ENCODE assay signal across 21 mouse cellular contexts in the genomic region with DNA sequence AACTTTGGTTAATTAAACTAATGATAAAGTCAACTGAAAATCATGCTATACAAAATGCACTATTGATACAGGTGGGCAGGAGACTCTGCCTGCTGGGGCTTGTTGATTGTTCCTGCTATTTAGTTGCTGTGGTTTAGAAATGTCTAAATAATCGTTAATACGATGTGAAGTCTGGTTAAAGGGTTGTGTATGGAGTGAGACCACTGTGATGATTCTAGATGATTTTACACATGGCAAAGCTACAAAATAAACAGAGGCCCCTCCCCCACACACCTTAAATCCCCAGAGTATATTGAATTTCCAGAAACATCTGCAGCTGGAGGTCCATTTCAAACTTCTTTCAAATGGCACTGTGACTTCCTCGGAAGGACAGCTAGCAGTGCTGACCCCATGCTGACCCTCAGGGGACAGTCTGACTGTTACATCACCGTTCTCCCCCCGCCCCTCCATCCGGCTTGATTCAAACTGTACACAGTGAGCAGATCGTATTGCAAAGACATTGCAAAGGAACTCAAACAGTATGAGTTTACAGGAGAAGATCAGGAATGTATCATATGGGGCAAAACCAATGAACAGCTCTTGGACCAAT. TPM values are rescaled to one million over a fixed set of nuclear protein-coding genes. Genes with fewer than 3 reads are reported as not detected.
DNase-seq lines count a peak whose midpoint lies in the region; ATAC-seq and TF ChIP-seq lines count a peak whose summit lies in the region.
"Had no signal": no experiment of that assay in that cellular context is flagged by ENCODE, and none has a peak within 500 bp of the region (broad histone marks: within the 10 kb centered on the region; RNA-seq: fewer than 3 reads in every experiment).

No protein-coding gene starts in this region.

- TF ChIP-seq EP300 in lung, postnatal 0 days (IDR thresholded peaks at IDR 0.05) = no peak

- H3K36me3 ChIP-seq in kidney, embryonic 14.5 days (ENCODE audit: control insufficient read depth, insufficient read depth, low read length) = no peaks in the 10 kb centered on the region
- H3K36me3 ChIP-seq in lung, embryonic 14.5 days (ENCODE audit: insufficient read depth) = no peaks in the 10 kb centered on the region
- H3K36me3 ChIP-seq in lung, postnatal 0 days (ENCODE audit: insufficient read depth, low read length) = no peaks in the 10 kb centered on the region
- no peaks in the 10 kb centered on the region for H3K36me3 ChIP-seq in hindbrain, embryonic 12.5 days
- H3K36me3 ChIP-seq: forebrain, embryonic 15.5 days; heart, embryonic 13.5 days; liver, embryonic 15.5 days; midbrain, embryonic 13.5 days had no signal

- H3K4me3 ChIP-seq in kidney, embryonic 14.5 days (ENCODE audit: low read length) = no peak overlapping the region
- H3K4me3 ChIP-seq in lung, embryonic 14.5 days (ENCODE audit: low read depth, low read length) = no peak overlapping the region
- H3K4me3 ChIP-seq in lung, postnatal 0 days (ENCODE audit: low read depth, low read length) = no peak overlapping the region
- no peak overlapping the region for H3K4me3 ChIP-seq in hindbrain, embryonic 12.5 days
- H3K4me3 ChIP-seq: erythroblast, embryonic 14.5 days; forebrain, embryonic 15.5 days; heart, embryonic 13.5 days; liver, embryonic 15.5 days; midbrain, embryonic 13.5 days had no signal

- H3K27ac ChIP-seq in kidney, embryonic 14.5 days (ENCODE audit: low read depth, low read length) = no peak overlapping the region
- H3K27ac ChIP-seq in lung, embryonic 14.5 days (ENCODE audit: low read depth) = no peak overlapping the region
- no peak overlapping the region for H3K27ac ChIP-seq in lung, postnatal 0 days (ENCODE audit: low read length)
- no peak overlapping the region for H3K27ac ChIP-seq in hindbrain, embryonic 12.5 days
- H3K27ac ChIP-seq: forebrain, embryonic 15.5 days; heart, embryonic 13.5 days; liver, embryonic 15.5 days; macrophage; midbrain, embryonic 13.5 days had no signal

- ATAC-seq in kidney, embryonic 14.5 days (ENCODE audit: low FRiP score, low TSS enrichment) = peak; percentile 69; the same call in 1 of the 2 replicates
- peak; percentile 60; the same call in 1 of the 2 replicates for ATAC-seq in lung, embryonic 14.5 days (ENCODE audit: insufficient read depth)
- no peak for ATAC-seq in lung, postnatal 0 days
- ATAC-seq in hindbrain, embryonic 12.5 days (ENCODE audit: low FRiP score) = no peak
- ATAC-seq: forebrain, embryonic 15.5 days; midbrain, embryonic 13.5 days had no signal

- H3K9me3 ChIP-seq in kidney, embryonic 14.5 days (ENCODE audit: control insufficient read depth, low read length) = no peaks in the 10 kb centered on the region
- no peaks in the 10 kb centered on the region for H3K9me3 ChIP-seq in lung, embryonic 14.5 days (ENCODE audit: low read depth, low read length)
- H3K9me3 ChIP-seq in lung, postnatal 0 days (ENCODE audit: low read length) = no peaks in the 10 kb centered on the region
- no peaks in the 10 kb centered on the region; the same call in 1 of the 2 replicates for H3K9me3 ChIP-seq in hindbrain, embryonic 12.5 days (replicated peaks)
- H3K9me3 ChIP-seq: forebrain, embryonic 15.5 days; heart, embryonic 13.5 days; liver, embryonic 15.5 days; midbrain, embryonic 13.5 days had no signal

- no peak overlapping the region for H3K9ac ChIP-seq in kidney, embryonic 14.5 days (ENCODE audit: low read depth, low read length)
- no peak overlapping the region for H3K9ac ChIP-seq in lung, embryonic 14.5 days
- H3K9ac ChIP-seq in lung, postnatal 0 days (replicated peaks; ENCODE audit: low read depth) = no peak overlapping the region
- H3K9ac ChIP-seq in hindbrain, embryonic 12.5 days = no peak overlapping the region
- H3K9ac ChIP-seq: forebrain, embryonic 15.5 days; heart, embryonic 13.5 days; liver, embryonic 15.5 days; midbrain, embryonic 13.5 days had no signal

- DNase-seq in kidney, adult 8-10 months = no peak
- peak; percentile 40 for DNase-seq in lung, embryonic 14.5 days
- no peak for DNase-seq in lung, postnatal 0 days (ENCODE audit: low spot score)
- peak; percentile 62 for DNase-seq in embryo, embryonic 11 days
- peak; percentile 47 to 63 for DNase-seq in kidney, postnatal 4 days
- no peak for DNase-seq in spleen, postnatal 4 days (ENCODE audit: low spot score in 2 of 2)
- DNase-seq: adrenal gland, postnatal 36 days; B cell, adult 2 months; cerebellum, adult 8-10 months; heart, postnatal 36 days; layer of hippocampus, postnatal 36 days; spleen, adult 18-20 months; thymus, postnatal 14 days had no signal

- WGBS in kidney, embryonic 14.5 days = 21% methylated on average over 7 of the region's 7 CpGs
- WGBS in lung, embryonic 14.5 days = 24% methylated on average over 7 of the region's 7 CpGs
- 35% methylated on average over 7 of the region's 7 CpGs for WGBS in lung, postnatal 0 days
- WGBS in hindbrain, embryonic 12.5 days = 51% methylated on average over 7 of the region's 7 CpGs

- H3K4me2 ChIP-seq in kidney, embryonic 14.5 days (replicated peaks; ENCODE audit: low read depth, low read length) = no peak overlapping the region
- no peak overlapping the region for H3K4me2 ChIP-seq in lung, embryonic 14.5 days
- no peak overlapping the region for H3K4me2 ChIP-seq in lung, postnatal 0 days (replicated peaks; ENCODE audit: low read depth, low read length)
- H3K4me2 ChIP-seq in hindbrain, embryonic 12.5 days (replicated peaks) = no peak overlapping the region
- H3K4me2 ChIP-seq: forebrain, embryonic 15.5 days; heart, embryonic 13.5 days; liver, embryonic 15.5 days; midbrain, embryonic 13.5 days had no signal

- no peaks in the 10 kb centered on the region for H3K27me3 ChIP-seq in kidney, embryonic 14.5 days (ENCODE audit: control insufficient read depth, insufficient read depth, low read length)
- no peaks in the 10 kb centered on the region for H3K27me3 ChIP-seq in lung, embryonic 14.5 days (ENCODE audit: insufficient read depth, low read length)
- H3K27me3 ChIP-seq in lung, postnatal 0 days (replicated peaks; ENCODE audit: insufficient read depth, low read length) = no peaks in the 10 kb centered on the region
- no peaks in the 10 kb centered on the region for H3K27me3 ChIP-seq in hindbrain, embryonic 12.5 days
- H3K27me3 ChIP-seq: forebrain, embryonic 15.5 days; heart, embryonic 13.5 days; liver, embryonic 15.5 days; midbrain, embryonic 13.5 days had no signal

- TF ChIP-seq CTCF in lung, embryonic 14.5 days (IDR thresholded peaks at IDR 0.05; ENCODE audit: low read depth) = no peak
- no peak for TF ChIP-seq CTCF in lung, postnatal 0 days (IDR thresholded peaks at IDR 0.05)

- H3K4me1 ChIP-seq in kidney, embryonic 14.5 days (ENCODE audit: control insufficient read depth, insufficient read depth, low read length) = 0 out of 2 replicates have a peak, but pooled peaks cover 4% of the 10 kb centered on the region
- H3K4me1 ChIP-seq in lung, embryonic 14.5 days (ENCODE audit: insufficient read depth) = no peaks in the 10 kb centered on the region
- H3K4me1 ChIP-seq in lung, postnatal 0 days (ENCODE audit: insufficient read depth, low read depth, low read length) = no peaks in the 10 kb centered on the region
- peaks cover 2% of the 10 kb centered on the region; the same call in 1 of the 2 replicates for H3K4me1 ChIP-seq in hindbrain, embryonic 12.5 days
- H3K4me1 ChIP-seq: forebrain, embryonic 15.5 days; heart, embryonic 13.5 days; liver, embryonic 15.5 days; midbrain, embryonic 13.5 days had no signal

RNA-seq across cellular contexts. Expression of a gene that starts 48.4 kb away (rescaled TPM):
- polyA plus RNA-seq in kidney, embryonic 14.5 days (2014; fragmentation: Nextera tagmentation; extraction: Ambion mirVana) = 154 and 173 TPM in 2 replicates
- polyA plus RNA-seq in lung, embryonic 14.5 days (2014; fragmentation: Nextera tagmentation; extraction: Ambion mirVana) = 87.3 and 92.3 TPM in 2 replicates
- 41.8 and 49.0 TPM in 2 replicates for polyA plus RNA-seq in lung, postnatal 0 days (2015; fragmentation: Nextera tagmentation; extraction: Ambion mirVana)
- polyA plus RNA-seq in hindbrain, embryonic 12.5 days (2016; fragmentation: Nextera tagmentation; extraction: Ambion mirVana) = 159 and 176 TPM in 2 replicates
- polyA plus RNA-seq: erythroblast, embryonic 14.5 days; macrophage had no signal

Comparison
In these comparisons a context has a peak if more than half of its experiments do, and no peak if none do; other contexts are left out.
1. ATAC-seq: peak in kidney, embryonic 14.5 days (single experiment) and lung, embryonic 14.5 days (single experiment); none in lung, postnatal 0 days (single experiment) and hindbrain, embryonic 12.5 days (single experiment).
2. DNase-seq: peak in lung, embryonic 14.5 days (single experiment), embryo, embryonic 11 days (single experiment) and kidney, postnatal 4 days (2 of 2); none in kidney, adult 8-10 months (0 of 2), lung, postnatal 0 days (single experiment) and spleen, postnatal 4 days (0 of 2).